Mouse (Mus musculus): ENCODE measurements around the gene Shd. TPM values are rescaled to one million over a fixed set of nuclear protein-coding genes. Genes with fewer than 3 reads are reported as not detected.

The Shd gene
- 0.13 and 0.19 TPM in 2 replicates for polyA plus RNA-seq (2012)

DNA sequence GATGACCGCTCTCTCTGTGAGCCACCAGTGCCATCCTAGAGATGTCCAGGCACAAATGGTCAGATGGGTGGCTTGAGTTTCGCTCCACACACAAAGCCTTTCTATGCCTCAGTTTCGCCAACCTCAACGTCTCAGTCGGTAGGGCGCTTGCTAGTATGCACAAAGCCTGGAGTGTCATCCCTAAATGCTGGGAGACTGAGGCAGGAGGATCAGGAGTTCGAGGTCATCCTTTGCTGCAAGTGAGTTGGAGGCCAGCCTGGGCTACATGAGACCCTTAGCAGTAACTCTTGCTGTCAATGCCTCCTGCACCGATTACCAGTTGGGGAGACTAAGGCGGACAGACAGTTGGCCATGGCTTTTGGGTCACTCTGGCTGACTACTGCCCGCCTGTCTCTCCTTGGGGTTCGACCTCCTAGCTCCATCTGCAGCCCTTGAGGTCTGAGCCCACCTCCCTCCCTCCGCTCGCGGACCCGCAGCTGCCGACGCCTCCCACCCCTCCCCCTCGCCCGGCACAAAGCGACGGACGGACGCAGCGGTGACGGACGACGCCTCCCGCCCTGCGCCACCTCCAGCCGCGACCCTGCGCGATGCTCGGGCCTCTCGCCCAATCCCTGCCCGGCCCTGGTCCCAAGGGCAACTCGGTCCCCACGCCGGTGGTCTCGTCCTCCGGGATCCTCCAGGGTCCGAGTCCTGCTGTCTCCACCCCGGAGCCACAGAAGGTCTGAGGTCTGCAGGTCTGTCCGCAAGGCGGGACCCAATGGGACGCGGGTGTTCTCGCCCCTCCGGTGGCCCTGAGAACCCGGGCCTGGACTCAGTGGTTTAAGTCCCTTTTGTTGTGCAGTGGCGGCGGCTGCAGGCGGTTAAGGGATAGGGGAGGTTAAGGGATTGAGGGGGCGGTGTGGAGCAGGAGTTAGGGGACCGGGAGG, at the start of gene Shd:
Gene Shd, plus strand, starts transcription at position 502 of the 926 bp plus-strand sequence.
- no peak for TF ChIP-seq GATA1 (IDR thresholded peaks at IDR 0.05; ENCODE audit: low read length)

GRCm38 (mm10) chr17:55931553-55932502, 38.4 kb upstream of the Shd start:
- no peak for TF ChIP-seq GATA1 (IDR thresholded peaks at IDR 0.05; ENCODE audit: low read length)

DNA sequence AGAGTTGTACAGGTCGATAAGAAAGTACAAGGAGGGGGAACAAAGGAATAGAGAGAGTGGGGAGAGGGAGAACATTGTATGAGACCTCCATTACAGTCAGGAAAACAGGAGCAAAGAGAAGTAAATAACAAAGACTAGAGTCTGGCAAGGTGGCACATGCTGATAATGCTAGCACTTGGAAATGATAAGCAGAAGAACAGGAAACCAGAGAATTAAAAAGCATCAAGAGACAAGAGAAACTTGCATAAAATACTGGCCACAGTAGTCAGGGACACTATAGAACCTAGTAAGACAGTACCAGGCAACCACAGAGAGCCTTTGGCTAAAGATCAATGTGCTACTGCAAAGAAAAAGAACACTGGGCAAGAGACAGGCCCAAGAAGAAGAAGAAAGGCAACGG, 37.6 kb upstream of the Shd start:
- no peak for TF ChIP-seq GATA1 (IDR thresholded peaks at IDR 0.05; ENCODE audit: low read length)

GRCm38 (mm10) chr17:55933191-55933590, 37.1 kb upstream of the Shd start:
- no peak for TF ChIP-seq GATA1 (IDR thresholded peaks at IDR 0.05; ENCODE audit: low read length)

GRCm38 (mm10) chr17:55945696-55946095, 24.6 kb upstream of the Shd start:
- no peak for TF ChIP-seq GATA1 (IDR thresholded peaks at IDR 0.05; ENCODE audit: low read length)

- TF ChIP-seq GATA1 (IDR thresholded peaks at IDR 0.05; ENCODE audit: low read length) = no peak
Measured at GRCm38 (mm10) chr17:55948647-55949046, 21.6 kb upstream of the Shd start.

- no peak for TF ChIP-seq GATA1 (IDR thresholded peaks at IDR 0.05; ENCODE audit: low read length)
Measured at GRCm38 (mm10) chr17:55949400-55949799, 20.9 kb upstream of the Shd start, which contains the start of gene Zfp119b. TSS of gene Zfp119b (minus strand) at chr17:55949500.

GRCm38 (mm10) chr17:55950601-55951000, 19.7 kb upstream of the Shd start:
- no peak for TF ChIP-seq GATA1 (IDR thresholded peaks at IDR 0.05; ENCODE audit: low read length)

- TF ChIP-seq GATA1 (IDR thresholded peaks at IDR 0.05; ENCODE audit: low read length) = no peak
Measured at GRCm38 (mm10) chr17:55952041-55952440, 18.2 kb upstream of the Shd start.

GRCm38 (mm10) chr17:55952447-55953027, 17.7 kb upstream of the Shd start, which contains the start of gene Ebi3:
TSS of gene Ebi3 (plus strand) at chr17:55952640.
- TF ChIP-seq GATA1 (IDR thresholded peaks at IDR 0.05; ENCODE audit: low read length) = no peak

GRCm38 (mm10) chr17:55953751-55954150, 16.5 kb upstream of the Shd start:
- no peak for TF ChIP-seq GATA1 (IDR thresholded peaks at IDR 0.05; ENCODE audit: low read length)

- no peak for TF ChIP-seq GATA1 (IDR thresholded peaks at IDR 0.05; ENCODE audit: low read length)
Measured at GRCm38 (mm10) chr17:55954229-55954628, 16.0 kb upstream of the Shd start.

DNA sequence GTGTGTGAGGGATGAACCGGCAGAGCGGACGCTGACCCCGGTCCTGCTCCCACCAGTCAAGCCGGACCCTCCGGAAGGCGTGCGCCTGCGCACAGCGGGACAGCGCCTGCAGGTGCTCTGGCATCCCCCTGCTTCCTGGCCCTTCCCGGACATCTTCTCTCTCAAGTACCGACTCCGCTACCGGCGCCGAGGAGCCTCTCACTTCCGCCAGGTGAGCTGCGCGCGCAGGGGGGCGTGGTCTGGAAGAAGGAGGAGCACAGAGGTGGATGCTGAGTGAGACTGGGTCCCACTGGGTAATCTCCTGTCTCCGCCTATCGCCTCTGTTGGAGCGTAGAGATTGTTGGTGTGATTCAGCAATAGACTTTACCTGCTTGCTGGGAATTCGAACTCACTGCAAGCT, 14.1 kb upstream of the Shd start:
- TF ChIP-seq GATA1 (IDR thresholded peaks at IDR 0.05; ENCODE audit: low read length) = no peak

GRCm38 (mm10) chr17:55956591-55956990, 13.7 kb upstream of the Shd start:
- TF ChIP-seq GATA1 (IDR thresholded peaks at IDR 0.05; ENCODE audit: low read length) = no peak

GRCm38 (mm10) chr17:55957168-55957567, 13.1 kb upstream of the Shd start:
- TF ChIP-seq GATA1 (IDR thresholded peaks at IDR 0.05; ENCODE audit: low read length) = no peak
